Mouse (Mus musculus) E14TG2a.4 (cell line): ENCODE measurements around the gene Musk.

ENCODE experiments used
- CTCF ChIP-seq: conservative IDR thresholded peaks from 2 replicates; pipeline ENCODE4 v1.5.1; 2014; ENCODE audit warnings: low read length
- NANOG ChIP-seq: IDR thresholded peaks from 2 replicates; pipeline ENCODE4 v1.6.1; 2014; ENCODE audit warnings: borderline replicate concordance, low read length, mixed read lengths
- POU5F1 ChIP-seq: IDR thresholded peaks from 2 replicates; pipeline ENCODE4 v1.6.1; 2014; ENCODE audit warnings: low read length, borderline replicate concordance

- TF ChIP-seq CTCF = no peak
- TF ChIP-seq NANOG = no peak
- no peak for TF ChIP-seq POU5F1
These were observed 85.3 kb downstream of the Musk start for GRCm38 (mm10) chr4:58371106-58371505.
